Mouse (Mus musculus) bone marrow, adult 2 months (tissue): ENCODE measurements around the gene Vmn2r26.

Source experiments
- CTCF ChIP-seq: fragments of 200-500 bp; IDR thresholded peaks from 2 replicates; pipeline ENCODE4 v1.5.1; 2011; ENCODE audit warnings: low read length, control low read depth; ENCODE audit not compliant: control insufficient read depth, insufficient read depth
- POLR2A ChIP-seq: fragments of 200-500 bp; IDR thresholded peaks from 2 replicates; pipeline ENCODE4 v1.6.1; 2011; ENCODE audit warnings: low read depth, mild to moderate bottlenecking, control low read depth, low read length, borderline replicate concordance; ENCODE audit not compliant: control insufficient read depth

DNA sequence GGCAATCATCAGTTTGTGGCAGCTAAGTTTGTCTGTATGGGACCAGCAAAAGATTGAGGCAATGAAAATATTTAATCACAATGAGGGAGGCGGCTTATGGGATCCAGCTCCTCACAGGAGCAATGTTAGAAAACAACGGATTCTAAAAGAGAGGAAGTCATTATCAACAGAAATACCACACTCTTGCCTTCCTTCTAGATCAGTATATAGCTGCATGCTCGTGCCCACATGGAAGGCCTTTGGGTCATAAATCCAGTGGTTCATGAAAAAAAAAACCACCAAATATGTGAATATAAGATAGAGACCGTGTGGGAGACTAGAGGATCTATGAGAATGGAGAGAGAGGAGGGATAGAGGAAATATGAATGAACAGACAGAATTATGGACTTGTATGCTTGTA lies 78.0 kb downstream of the Vmn2r26 start:
- TF ChIP-seq CTCF (no peak), POLR2A (no peak)
